Mouse (Mus musculus) layer of hippocampus, adult 18-20 months (tissue): Measurements from ENCODE around the gene St8sia1. TPM values are rescaled to one million over a fixed set of nuclear protein-coding genes. Genes with fewer than 3 reads are reported as not detected.

ENCODE experiments used
- DNase-seq, 2 experiments: peaks; one replicate each; pipeline ENCODE4 v3.0.0; 2022; ENCODE audit warnings: low spot score in 2 of 2
- total RNA-seq, 2 experiments: library from RNA; stranded (reverse); gene quantifications; 2 replicates each; pipeline ENCODE4 v1.2.3; 2021

St8sia1 gene
- total RNA-seq, 2 experiments from 2014 or later, result 34.1 TPM

DNA sequence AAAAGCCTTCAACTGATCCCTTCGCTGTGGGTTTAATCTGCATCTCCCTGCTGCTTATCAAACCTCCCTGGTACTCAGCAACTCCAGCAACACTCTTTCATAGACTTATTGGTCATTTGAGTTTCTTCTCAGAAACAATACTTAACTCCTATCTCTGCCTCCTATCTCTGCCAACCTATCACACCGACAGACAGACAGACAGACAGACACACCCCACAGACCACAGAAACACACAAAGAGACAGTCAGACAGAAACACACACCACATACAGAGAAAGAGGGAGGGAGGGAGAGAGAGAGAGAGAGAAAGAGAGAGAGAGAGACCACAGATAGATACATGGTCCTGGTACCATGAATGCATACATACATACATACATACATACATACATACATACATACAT lies 18.8 kb downstream of the St8sia1 start:
- no peak for DNase-seq

DNA sequence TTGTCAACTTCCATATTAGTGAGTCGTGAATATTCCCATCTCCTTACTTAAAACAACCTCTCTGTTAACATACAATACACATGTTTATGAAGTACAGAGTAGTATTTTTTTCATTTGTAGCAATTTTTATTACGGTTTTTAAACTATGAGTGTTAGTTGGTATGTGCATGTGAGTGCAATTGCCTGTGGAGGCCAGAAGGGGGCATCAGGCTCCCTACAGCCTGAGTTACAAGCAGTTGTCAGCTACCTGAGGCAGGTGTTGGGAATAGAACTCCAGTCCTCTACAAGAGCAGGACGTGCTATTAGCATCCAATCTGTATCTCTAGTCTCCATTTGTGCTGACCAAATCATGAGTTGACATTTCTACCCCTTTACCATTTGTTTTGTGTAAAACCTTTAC lies 19.8 kb downstream of the St8sia1 start:
- DNase-seq, result no peak

DNA sequence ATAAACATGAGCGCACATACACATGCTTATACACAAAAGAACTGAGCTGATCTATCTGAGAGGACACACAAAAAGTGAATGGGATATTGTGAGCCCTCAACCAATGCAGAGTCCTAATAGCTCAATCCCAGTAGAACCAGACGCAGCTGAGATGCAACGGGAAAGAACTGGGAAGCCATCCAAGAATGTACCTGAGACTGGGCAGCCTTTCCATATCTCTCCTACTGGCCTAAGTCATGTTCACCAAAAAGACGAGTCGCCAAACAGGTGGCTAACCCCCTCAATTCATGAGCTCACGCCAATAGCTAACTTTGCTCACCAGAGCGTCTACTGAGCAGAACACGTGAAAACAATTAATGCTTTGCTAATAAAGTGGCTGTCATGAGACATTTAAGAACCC lies 20.8 kb downstream of the St8sia1 start:
- no peak for DNase-seq

GRCm38 (mm10) chr6:142941596-142942381 lies 22.5 kb downstream of the St8sia1 start:
- no peak for DNase-seq

DNA sequence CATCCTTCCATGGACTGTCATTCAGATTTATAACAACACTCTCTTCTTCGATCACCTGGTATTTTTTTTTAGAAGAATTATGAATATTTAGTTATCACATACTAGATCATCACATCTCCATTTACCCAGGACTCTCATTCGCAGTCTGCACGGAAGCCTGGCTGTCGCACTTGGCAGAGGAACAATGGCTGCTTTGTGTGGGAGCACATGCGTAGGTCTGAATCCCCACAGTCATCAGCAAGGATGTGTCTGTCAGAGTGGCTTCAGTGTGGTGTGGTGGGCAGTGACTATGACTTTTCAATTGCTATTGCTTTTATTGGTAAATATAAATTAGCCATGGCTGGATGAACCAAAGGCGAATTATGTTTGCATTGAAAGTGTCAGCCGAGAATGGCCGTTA lies 23.2 kb downstream of the St8sia1 start:
- DNase-seq, result peak; percentile 68 to 88

DNA sequence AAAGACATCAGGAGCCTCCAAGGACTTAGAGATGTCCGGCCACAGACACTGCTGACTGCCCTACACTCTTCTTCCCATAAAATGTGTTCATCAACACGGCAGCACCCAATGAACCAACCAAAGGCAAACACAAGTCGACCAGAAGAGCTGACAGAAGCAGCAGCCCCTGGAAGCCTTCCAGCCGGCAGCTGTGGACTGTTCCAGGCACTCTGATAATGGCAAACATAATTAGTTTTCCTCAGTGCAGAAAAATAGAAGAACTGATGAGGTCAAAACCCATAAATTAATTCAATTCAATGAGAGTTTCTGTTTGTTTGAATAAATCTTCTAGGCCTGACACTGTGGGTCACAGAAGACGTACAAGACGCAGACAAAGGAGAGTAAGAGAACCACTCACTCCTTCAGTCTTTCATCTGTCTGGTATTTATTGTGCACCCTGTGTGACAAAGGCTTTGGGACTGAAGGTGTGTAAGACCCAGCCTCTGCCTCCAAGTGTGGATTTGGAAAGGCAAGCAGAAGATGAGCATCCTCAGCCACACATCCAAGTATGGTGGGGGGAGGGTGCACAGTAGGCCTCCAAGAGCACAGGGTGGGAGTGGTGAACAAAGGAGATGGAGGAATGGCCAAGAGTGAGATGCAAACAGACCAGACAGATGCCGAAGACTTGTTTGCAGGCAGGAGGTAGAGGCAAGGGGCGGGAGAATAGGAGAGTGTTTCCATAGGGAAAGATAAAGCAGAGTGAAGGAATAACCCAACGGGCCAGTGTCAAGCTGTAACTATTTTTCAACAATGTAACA lies 25.5 kb downstream of the St8sia1 start:
- no peak for DNase-seq

- no peak for DNase-seq
Measured at GRCm38 (mm10) chr6:142938074-142938473, 26.2 kb downstream of the St8sia1 start.

DNA sequence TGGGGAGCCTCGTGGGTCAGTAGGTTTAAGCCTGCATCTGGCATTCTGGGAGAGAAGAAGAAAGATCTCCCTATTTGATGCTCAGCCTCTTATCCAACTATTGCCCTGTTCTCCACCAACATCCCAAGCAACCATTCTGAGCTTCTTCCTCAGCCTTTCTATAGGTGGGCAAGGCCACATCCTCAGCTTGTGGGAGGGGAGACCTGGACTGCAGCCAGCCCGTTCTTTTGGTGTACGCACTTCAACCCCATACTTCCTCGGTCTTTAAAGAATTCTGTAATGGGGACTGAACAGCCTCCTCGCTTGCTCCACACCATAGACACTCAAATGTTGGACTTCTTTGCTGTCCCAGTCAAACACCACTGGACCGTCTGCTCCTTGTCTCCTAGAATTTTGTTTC lies 31.7 kb downstream of the St8sia1 start:
- DNase-seq, result no peak

DNA sequence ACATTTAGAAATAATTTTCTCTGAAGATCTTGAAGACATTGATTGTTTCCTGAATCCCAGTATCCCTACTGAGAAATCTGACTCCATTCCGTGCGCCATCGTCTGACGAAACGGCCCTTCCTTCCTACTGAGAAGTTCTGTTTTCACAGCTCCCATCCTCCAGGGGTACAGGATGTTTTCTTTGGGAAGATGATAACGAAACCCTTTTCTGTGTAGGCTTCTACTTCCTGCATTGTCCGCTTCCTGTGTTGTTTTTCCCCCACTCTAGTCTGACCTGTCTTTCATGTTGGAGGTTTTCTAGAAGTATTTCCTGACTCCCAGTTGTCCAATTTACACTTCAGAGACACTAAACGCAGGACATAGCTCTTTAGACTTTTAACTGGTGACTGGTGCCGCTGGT lies 32.1 kb downstream of the St8sia1 start:
- DNase-seq, result no peak

- peak in 1 of 2 experiments; percentile 30 for DNase-seq
Measured at GRCm38 (mm10) chr6:142928551-142929309, 35.5 kb downstream of the St8sia1 start.

DNA sequence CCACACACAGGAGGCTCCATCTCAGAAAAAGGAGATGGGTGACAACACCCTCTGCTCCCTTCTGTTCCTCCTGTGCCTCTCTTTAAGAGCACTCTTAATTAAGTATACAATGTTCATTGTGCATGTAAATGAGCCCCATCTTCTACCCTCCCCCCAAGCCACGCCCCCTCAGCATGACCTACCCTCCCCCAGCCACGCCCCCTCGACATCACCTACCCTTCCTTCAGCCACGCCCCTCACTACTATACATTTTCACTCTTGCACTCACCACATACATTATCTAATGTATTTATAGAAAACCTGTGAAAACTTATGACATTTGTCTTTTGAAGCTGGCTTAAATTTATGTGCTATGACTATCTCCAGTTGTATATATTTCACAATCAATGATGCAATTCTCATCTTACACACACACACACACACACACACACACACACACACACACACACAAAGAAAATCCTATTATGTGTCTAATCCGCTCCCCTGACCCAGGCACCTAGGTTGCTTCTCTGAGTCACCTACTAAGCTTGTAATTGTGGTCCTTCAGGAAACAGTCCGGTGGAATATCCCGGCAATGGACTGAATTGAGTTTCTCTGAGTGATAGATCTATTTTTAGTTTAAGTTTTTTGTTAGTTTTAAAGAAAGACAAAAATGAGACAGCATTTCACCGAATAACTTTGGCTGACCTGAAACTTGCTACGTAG lies 37.2 kb downstream of the St8sia1 start:
- no peak for DNase-seq

DNA sequence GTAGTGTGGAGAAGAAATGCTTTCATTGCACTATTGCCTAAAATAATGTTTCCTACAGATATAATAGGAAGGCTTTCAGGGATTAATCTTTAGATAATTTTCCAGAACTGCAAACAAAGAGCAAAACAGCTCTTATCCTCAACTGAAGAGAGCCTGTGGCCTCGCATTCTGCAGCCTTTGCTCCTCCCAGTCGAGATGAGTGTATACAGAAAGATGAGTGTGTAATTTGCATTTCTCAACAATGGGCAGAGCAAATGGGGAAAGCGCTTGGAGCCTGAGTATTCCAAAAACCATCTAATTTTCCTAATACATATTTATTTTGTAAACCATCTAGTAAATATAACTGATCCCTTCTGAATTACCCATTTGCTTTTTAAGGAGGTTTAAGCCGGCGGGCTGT lies 38.3 kb downstream of the St8sia1 start:
- DNase-seq, result no peak

DNA sequence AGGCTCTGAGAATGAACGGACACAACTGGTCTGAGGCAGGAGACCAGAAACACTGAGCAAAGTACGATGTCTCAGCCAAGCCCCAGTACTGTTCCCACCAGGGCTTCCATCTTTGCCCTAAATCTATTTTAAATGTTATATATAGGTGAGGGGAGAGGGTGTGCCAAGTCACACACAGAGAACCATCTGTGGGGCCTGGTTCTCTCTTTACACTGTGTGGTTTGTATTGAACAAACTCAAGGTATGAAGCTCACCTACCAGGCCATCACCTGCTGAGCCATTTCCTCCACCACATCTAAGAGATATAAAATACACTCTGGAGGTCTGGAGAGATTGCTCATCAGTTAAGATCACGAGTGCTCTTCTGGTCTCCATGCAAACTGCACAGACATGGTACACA lies 38.9 kb downstream of the St8sia1 start:
- no peak for DNase-seq

GRCm38 (mm10) chr6:142920901-142921300 lies 43.4 kb downstream of the St8sia1 start:
- DNase-seq, result no peak

- no peak for DNase-seq
Measured at GRCm38 (mm10) chr6:142918691-142919090, 45.6 kb downstream of the St8sia1 start.

DNA sequence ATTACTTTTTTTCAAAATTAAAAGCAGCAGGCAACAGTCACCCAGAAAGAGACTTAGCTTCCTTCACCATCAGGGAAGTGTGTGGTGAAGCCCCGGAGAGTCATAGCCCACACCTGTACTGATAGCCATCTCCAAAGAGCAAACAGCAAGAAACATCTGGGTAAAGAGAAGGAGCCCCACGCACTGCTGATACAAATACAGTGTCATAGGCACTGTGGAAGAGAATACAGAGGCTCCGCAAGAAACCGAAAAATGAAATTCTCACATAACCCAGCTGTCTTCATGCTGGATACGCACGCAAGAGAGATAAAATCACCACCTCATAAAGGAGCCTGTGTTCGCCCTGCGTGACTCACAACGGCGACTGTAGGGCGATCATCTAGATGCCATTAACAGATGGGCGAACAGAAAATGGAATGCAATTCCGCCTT lies 46.8 kb downstream of the St8sia1 start:
- DNase-seq, result no peak

DNA sequence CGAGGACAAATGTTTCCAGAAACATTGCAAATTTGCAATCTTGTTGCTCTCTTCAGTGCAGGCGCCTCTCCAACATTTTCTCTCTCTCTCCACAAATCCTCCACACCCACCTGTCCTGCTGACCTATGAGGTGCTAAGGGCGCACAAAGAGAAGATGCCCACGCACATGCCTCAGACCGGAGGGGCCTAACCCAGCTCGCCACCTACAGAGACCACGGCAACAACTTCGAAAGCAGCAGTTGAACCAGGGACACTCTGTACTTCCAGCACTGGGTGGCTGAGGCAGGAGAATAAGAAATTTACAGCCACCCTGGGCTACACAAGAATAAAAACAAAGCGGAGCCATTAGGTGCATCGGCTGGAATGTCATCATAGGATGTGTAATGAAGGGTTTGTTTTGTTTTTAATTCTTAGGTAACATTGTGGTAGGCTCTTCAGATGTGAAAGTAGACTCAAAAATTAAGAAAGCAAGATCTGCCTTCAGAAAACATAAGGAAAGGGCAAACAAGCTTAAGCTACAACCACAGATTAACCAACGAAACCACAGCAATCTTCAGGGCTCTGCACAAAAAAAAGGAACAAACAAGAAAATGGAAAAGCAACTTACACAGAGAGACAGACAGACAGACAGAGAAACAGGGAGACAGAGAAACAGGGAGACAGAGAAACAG lies 47.8 kb downstream of the St8sia1 start:
- no peak for DNase-seq

GRCm38 (mm10) chr6:142915464-142915863 lies 48.8 kb downstream of the St8sia1 start:
- no peak for DNase-seq

- DNase-seq, result no peak
Measured at GRCm38 (mm10) chr6:142914676-142915075, 49.6 kb downstream of the St8sia1 start.

- no peak for DNase-seq
Measured at GRCm38 (mm10) chr6:142911263-142911662, 53.0 kb downstream of the St8sia1 start.

- DNase-seq, result no peak
Measured at GRCm38 (mm10) chr6:142910721-142911120, 53.5 kb downstream of the St8sia1 start.
